Mouse (Mus musculus) thymus, postnatal 4 days (tissue): ENCODE results near the gene Gtf3c2.

ENCODE experiments used
- DNase-seq: peaks from one replicate; pipeline ENCODE4 v3.0.0; 2021

Gene Gtf3c2

DNA sequence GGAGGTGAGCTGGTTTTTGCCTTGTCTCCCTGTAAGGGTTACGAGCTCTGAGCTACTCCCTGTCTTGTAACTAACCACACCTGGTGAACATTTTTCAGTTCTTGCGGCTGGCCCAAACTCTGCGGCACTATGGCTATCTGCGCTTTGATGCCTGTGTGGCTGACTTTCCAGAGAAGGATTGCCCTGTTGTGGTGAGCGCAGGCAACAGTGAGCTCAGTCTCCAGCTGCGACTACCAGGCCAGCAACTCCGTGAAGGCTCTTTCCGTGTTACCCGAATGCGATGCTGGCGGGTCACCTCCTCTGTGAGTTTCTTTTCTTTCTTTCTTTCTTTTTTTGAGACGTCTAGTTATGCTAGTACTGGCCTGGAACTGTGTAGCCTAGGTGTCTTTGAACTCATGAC is 17.1 kb upstream of the Gtf3c2 start:
- no peak for DNase-seq

DNA sequence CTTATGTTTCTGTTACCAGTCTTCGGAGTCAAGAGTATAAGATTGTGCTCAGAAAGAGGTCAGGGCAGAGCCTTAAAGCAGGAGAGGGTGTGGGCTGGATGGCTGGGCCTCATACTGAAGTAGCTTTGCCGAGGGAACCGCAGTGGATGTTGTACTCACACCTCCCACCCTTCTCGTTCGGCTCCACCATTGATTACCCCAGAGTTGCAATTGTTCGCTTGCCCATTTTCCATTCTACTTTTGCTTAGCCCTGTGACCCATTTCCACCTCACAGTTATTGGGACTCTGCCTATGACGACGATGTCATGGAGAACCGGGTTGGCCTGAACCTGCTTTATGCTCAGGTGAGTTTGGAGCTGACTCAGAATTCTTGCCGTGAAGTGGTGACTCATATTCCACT is 16.3 kb upstream of the Gtf3c2 start:
- no peak for DNase-seq

DNA sequence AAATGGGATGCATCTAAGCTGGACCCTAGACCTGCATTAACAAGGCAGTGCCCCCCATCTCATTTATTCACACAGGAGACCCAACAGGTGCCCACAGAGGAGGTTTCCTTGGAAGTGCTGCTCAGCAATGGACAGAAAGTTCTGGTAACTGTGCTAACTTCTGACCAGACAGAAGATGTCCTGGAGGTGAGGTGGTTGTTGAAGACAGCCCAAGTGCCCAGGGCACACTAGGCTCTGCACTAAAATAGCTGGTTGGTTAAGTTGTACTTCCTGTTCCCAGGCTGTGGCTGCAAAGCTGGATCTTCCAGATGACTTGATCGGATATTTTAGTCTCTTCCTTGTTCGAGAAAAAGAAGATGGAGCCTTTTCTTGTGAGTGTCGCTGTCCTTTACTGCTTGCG is 15.7 kb upstream of the Gtf3c2 start:
- no peak for DNase-seq

DNA sequence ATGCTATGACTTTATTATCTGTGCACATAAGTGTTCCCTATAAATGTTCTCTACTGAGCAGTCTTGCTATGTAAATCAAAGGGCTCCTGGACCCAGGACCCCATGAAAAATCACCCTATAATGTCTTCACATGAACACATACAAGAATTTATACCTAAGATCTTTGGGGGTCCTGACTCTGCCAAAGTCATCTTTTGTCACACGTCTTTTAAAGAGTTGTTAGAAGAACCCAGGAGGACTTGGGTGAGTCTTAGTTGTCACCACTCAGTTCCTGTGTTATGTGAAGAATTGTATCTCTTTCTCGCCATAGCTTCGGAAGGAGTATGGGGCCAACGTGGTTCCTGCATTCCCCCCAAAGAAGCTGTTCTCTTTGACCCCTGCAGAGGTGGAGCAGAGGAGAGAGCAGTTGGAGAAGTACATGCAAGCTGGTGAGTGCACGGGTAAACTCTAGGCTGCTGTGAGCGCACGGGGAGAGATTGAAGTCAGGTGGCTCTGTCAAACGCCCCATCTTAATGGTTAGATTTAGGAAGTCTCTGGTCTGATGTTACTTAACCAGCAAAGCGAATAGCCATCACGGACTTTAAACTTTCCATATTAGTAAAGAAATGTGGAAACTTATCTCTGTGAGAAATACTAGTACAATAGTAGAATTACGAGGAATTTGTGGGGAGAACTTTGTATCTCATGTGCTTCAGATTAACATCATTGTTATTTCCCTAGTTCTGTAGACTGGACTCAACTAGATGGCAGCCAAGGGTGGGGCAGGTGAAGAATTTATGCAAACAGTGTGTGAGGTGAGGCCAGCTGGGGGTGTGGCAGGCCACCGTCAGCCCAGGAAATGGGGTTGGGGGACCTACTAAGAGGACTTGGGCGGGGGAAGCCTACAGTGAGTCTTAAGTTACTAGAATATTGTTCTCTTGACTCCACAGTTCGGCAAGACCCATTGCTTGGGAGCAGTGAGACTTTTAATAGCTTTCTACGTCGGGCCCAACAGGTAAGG is 14.8 kb upstream of the Gtf3c2 start:
- no peak for DNase-seq

DNA sequence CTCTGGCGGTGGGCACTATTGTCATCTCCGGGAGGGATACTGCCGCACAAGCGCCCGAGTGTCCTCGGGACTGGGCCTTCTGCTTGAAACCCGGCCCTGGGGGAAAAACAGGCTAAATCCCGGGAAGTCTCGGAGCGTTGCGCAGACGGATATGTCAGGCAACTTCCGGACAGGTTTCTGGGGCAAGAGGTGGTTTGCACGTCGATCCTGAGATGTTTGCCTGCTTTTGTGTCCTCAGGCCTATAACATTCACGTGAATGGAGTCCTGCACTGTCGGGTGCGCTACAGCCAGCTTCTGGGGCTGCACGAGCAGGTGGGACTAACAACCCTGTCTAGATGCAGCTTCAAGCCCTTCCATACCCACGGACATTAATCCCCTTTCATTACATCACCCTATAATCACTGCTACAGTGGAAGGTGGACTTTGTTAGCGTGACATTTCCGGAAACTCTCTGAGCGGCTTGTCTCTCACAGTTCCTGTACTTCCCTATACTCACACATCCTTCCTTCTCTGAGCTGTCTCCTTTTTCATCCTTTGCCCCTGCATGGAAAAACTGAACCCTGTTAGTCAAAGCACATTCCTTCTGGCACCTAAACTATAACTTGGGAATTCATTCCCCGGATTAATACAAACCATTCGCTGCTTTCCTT is 13.8 kb upstream of the Gtf3c2 start:
- no peak for DNase-seq

DNA sequence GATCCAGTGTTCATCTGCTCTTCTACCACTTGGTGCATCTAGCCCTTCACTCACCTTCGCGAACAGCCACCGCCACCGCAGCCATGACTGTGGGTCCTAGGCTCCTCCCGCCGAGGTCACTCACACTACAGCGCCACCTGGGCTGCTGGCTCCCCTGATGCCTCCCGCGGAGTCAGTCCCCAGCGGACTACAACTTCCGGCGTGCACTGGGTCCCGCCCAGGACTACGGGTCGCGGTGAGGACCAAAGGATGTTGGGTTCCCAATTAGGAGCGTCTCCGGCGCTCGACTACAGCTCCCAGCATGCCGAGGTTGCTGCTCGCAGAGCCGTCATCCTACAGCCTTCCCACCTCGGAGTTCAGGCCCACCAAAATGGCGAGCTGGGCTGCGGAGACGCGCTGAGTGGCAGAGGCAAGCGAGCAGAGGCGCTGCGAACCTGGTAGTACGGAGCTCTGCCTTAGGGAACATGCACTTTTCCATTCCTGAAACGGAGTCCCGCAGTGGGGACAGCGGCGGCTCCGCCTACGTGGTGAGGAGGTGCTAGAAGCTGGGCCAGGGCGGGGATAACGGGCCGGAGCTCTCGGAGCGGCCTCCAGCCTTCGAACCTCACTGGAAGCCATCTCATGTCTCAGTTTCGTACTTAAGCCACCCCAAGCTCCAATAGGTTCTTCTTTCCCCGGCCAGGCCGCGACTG is 13.1 kb upstream of the Gtf3c2 start, which contains the start of the genes Snx17 and Eif2b4:
TSS of gene Snx17 (plus strand) at position 289 of the 692 bp plus-strand sequence.
TSS of gene Eif2b4 (minus strand) at position 492 of the 692 bp plus-strand sequence.
- DNase-seq = peak; percentile 99

DNA sequence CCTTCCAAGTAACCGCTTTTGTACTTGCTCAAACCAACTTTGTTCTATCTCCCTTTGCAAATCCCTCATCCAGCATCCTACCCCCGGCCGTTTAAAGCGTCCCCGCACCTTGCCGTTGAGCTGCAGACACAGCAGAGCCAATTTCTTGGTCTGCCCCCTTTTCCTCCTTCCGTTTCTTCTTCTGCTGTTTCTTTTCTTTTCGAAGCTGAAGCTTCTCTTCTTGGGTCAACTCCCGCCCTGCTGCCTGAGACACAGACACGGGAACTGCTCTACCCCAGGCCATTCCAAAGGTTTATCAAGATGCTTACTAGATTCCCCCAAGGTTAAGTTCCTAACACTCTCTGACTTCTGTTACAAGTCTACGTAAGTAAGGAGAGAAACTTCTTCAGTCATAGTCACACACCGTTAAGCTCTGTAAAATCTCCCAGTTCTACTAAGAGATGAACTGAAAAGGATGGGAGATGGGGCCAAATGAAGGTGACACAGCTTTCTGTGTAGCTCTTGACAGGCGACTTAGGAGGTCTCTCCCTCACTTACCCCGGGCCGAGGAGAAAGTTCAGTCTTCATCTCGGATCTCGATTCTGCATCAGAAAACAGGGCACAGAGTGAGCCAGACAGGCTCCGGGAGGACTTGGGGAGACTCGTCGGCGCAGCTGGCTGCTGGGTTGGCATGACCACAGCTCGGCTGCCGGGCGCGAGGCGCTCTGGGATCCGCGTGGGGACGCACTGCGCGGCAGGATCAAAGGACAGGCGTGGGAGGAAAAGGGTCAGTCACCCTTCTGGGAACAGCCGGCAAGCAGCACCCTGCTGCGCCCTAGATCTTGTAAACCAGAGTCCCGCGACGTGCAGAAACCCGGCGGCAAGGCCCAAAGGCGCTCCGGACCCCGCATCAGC is 12.3 kb upstream of the Gtf3c2 start:
- no peak for DNase-seq

DNA sequence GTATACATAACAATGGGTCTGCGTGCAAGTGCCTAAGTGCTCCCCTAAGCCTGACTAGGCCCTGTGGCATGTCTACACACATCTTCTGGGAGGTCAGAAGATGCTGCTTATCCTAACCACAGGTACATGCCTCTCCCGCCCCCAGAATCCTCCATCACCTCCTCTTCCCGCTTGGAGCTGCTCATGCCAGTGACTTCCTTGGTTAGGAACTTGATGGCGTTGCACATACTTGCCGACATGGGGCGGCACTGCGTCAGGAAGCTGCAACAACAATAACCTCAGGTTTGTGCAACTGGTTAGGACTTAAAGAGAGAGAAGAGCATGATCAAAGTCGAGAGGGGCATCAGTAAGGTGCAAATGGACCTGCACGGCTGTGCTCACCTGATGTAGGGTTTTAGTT is 10.3 kb upstream of the Gtf3c2 start:
- DNase-seq = no peak

DNA sequence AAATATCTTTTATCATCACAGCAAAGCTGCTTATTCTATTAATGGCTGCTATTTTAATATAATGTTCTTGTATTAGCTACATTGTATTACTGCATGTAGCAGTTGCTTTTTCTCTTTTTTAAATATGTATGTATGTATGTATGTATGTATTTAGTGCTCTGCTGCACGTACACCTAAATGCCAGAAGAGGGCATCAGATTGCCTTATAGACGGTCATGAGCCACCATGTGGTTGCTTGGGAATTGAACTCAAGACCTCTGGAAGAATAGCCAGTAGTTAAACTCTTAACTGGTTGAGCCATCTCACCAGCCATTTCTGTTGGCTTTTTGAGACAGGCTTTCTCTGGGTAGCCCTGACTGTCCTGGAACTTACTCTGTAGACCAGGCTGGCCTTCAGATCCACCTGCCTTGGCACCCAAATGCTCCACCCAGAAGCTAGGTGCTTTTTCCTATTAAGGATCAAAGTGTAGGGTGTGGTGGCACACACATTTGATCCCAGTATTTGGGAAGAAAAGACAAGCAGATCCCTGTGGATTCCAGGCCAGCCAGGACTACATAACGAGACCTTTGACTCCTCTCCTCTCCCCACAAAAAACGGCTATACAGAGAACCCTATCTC is 8.4 kb upstream of the Gtf3c2 start:
- no peak for DNase-seq

DNA sequence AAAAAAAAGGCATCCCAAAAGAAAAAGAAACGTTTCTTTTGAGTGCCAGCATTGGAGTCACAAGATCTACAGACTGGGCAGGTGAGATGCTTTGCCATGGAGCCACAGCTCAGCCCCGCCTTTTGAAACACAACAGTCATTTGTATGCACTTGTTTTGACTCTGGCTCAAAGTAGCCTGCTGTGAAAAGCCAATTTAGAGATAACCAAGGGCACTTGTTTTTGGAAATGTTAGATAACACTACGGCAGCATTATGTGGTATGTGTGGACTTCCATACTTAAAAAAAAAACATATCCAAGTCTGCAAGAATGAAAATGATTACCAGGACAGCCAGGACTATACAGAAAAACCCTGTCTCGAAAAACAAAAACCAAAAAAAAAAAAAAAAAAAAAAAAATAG is 3.7 kb upstream of the Gtf3c2 start:
- no peak for DNase-seq

DNA sequence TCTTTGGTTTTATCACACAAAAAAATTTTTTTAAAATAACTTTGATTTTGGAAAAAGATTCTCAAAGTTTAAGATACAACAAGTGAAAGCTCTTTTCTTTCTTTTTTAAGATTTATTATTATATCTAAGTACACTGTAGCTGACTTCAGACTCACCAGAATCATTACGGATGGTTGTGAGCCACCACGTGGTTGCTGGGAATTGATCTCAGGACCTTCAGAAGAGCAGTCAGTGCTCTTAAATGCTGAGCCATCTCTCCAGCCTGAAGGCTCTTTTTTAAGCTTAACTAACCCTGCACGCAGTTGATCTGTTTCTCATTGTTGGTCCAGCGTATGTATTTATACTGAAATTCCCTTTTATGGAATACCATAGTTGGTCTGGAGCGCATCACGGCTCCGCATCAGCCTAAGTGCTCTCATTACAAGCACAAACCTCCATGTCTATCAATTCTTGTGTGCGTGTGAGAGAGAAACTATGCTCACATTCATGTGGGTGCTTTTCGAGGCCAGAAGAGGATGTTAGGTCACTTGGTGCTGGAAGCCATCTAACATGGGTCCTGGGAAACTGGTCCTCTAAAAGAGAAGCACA is 1.3 kb upstream of the Gtf3c2 start:
- DNase-seq = no peak

DNA sequence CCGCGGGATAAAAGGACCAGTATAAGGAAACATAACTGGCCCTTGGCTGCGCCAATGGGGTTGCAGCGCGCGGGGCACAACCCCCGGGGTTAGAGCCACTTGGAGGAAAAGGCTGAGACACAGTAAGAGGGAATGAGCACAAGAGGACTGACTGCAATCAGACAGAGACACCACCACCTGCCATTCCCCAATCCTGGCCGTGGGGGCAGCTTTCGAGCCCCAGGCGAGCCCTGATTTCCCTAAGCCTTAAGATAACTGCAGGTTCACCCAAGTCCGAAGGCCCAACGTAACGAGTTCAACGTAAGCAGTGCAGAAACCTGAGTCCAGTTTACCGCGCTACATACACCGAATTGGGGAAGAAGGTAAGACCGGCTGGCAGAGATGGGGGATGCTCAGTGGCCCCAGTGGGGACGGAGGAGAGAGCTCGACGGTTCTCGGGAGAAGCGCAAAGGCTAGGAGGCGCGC is 611 bp downstream of the Gtf3c2 start:
- DNase-seq = no peak

DNA sequence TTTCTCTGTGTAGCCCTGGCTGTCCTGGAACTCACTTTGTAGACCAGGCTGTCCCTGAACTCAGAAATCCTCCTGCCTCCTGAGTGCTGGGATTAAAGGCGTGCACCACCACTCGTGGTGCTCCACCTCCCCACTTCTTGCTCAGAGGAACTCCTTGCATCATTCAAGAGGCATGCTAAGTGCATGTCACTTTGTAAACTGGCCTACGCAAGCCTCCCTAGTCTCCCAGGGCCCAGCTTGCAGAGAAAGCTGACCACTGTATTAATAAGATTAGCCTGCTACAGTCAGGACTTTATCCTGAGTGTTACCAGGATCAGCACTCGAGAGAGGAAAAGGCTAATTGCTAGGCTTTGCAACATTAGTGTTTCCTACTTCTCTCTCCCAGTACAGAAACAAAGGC is 11.3 kb downstream of the Gtf3c2 start:
- DNase-seq = no peak

DNA sequence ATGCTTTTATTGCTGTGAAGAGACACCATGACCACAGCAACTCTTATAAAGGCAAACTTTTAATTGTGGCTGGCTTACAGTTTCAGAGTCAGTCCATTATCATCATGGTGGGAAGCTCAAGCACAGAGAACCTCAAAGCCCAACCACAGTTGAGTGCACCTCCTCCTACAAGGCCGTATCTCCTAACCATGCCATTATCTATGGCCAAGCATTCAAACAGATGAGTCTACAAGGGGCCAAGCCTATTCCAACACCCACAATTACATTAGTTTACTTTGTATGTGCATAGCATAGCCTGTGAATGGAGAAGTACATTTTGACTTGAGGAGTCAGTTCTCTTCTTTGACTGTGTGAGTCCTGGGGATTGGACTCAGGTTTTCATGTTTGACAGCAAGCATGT is 15.1 kb downstream of the Gtf3c2 start:
- no peak for DNase-seq

DNA sequence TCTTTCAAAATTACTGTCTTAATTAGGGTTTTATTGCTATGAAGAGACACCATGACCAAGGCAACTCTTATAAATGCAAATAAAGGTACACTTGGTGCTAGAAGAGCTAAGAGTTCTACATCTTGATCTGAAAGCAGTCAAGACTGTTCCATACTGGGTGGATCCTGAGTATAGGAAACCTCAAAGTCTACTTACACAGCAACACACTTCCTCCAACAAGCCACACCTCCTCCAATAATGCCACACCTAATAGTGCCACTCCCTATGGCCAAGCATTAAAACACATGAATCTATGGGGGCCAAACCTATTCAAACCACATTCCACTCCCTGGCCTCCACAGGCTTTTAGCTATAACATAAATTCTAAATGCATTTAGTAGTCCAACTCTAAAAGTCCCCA is 17.5 kb downstream of the Gtf3c2 start:
- no peak for DNase-seq

DNA sequence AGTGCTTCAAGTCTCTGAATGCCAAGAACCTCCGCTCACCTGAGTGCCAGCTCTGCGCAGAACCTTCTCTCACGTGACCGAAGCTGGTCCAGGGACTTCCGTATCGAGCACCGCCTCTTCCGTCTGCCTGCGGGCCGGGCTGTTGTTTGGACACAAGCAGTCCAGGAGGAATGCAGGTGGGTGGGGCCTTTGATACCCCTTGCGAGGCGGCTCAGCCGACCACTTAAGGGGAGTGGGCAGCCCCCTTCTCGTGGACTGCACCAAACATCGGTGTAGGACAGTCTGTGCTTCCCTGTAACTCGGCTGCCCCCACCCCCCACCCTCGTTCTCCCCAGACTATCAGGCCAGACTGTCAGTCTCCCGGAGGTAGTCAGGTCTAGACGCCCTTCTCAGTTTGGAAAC is 25.8 kb downstream of the Gtf3c2 start, which contains the start of gene Mpv17:
TSS of gene Mpv17 (minus strand) at position 100 of the 402 bp plus-strand sequence.
- peak; percentile 77 for DNase-seq

DNA sequence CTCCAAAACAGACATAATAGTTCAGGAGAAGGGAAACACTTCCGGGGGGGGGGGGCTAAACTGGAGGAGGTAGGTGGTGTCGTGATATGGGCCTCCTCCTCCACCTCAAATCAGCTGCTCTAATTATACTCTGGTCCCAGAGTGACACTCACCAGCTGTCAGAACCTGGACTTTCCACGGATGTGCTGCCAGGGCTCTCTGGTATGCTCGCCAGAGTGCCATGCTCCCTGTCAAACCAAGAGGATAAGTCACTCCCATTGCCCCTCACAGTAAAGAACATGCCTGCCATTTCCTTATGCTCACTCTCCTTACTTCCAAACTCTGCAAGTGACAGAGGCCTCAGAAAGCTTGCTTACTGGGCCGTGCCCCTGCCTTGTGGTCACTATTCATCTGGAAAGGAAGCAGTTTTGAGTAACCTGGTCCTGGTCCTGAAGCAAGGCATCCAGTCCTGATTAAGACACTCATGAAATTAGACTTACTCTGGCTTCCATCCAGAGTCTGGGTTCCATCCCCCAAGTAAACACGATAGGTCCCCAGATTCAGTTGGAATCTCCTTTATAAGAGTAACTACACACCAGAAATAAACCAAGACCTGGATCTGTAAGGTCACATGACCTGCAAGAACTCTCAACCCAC is 26.3 kb downstream of the Gtf3c2 start:
- DNase-seq = no peak

DNA sequence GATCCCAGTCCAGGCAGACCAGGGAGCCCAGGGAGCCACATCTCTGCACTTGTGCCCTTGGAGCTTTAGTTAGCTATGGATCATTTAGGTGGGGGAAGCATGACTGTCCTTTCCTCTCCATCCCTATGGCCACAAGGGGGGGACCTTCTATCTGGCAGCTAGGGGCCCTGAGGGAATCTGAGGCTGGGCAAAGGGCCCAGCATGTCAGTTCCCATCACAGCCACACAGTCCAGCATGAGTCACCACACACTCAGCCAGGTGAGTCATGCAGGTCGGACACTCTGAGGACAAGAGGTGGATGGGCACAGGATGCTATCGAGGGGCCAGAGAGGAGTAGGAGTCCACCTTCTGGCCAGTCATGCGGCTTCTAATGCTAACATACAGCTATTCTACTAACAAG is 28.2 kb downstream of the Gtf3c2 start:
- DNase-seq = no peak

DNA sequence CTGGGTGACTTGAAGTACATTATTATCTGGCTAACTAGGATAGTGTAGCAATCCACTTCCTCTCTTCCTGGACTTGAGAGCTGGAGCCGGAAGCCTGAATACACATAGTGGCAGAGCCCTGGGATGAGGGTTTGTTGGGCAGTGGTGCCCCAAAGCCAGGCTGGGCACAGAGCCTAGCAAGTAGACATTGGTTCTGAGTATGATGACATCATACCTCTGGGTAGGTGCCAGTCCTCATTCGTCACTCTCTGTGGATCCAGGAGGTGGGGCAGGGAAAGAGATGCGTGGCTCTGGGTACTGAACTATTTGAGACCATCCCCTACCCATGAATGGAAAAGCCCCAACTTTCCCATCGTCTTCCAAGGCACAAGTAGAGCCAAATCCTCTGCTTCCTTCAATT is 30.2 kb downstream of the Gtf3c2 start:
- DNase-seq = no peak

DNA sequence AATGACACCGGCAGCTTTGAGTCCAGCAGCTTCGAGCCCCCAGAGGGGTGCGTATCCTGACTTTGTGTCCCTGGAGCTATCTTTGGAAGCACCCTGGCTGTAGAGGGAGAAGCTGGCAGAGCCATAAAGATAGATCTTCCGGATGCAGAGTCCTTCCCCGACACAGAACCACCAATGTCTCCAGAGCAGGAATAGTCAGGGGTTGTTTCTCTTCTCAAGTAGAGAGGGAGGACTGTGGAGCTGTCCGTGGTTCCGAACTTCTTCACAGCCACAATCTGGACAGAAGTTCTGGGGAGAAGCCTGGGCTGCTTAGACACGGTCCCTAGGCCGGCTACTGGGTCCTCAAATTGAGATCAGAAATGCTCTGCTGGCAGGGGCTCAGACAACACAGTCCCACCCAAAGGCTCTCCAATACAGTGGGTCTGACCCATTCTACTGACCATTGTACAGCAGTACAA is 40.9 kb downstream of the Gtf3c2 start:
- DNase-seq = no peak
